Mouse (Mus musculus) kidney, postnatal 0 days (tissue): ENCODE results near the gene Gm9918. TPM values are rescaled to one million over a fixed set of nuclear protein-coding genes. Genes with fewer than 3 reads are reported as not detected.
A peak's percentile ranks its signal among the peaks of the same experiment; 100 is the strongest.

Source experiments
- ATAC-seq: fragments of 200-750 bp; cut with Nextera tagmentation; replicated peaks from 2 replicates; pipeline ENCODE4 v1.8.0; 2017; ENCODE audit warnings: low read depth, moderate number of reproducible peaks, moderate TSS enrichment, moderate library complexity; ENCODE audit not compliant: low FRiP score
- DNase-seq: peaks from one replicate; pipeline ENCODE4 v3.0.0-alpha.2; 2016; ENCODE audit warnings: low spot score
- H3K27ac ChIP-seq: fragments of 300-500 bp; sonication (generic); 2 replicates; pipeline ENCODE4 v1.5.1; 2014; ENCODE audit warnings: mild to moderate bottlenecking
- H3K27me3 ChIP-seq: fragments of 300-500 bp; sonication (generic); 2 replicates; pipeline ENCODE4 v1.6.1; 2014; ENCODE audit warnings: low read length, mixed read lengths; ENCODE audit not compliant: insufficient read depth
- H3K36me3 ChIP-seq: fragments of 300-500 bp; sonication (generic); 2 replicates; pipeline ENCODE4 v1.6.1; 2014; ENCODE audit warnings: low read length, mixed read lengths; ENCODE audit not compliant: insufficient read depth
- H3K4me1 ChIP-seq: fragments of 300-500 bp; sonication (generic); replicated peaks from 2 replicates; pipeline ENCODE4 v1.6.1; 2014; ENCODE audit warnings: antibody characterized with exemption, low read length, mixed read lengths; ENCODE audit not compliant: insufficient read depth
- H3K4me2 ChIP-seq: fragments of 300-500 bp; sonication (generic); 2 replicates; pipeline ENCODE4 v1.6.1; 2014; ENCODE audit warnings: mild to moderate bottlenecking, low read length, moderate library complexity, mixed read lengths
- H3K4me3 ChIP-seq: fragments of 300-500 bp; sonication (generic); replicated peaks from 2 replicates; pipeline ENCODE4 v1.5.1; 2014; ENCODE audit warnings: low read depth, low read length
- H3K9ac ChIP-seq: fragments of 300-500 bp; sonication (generic); 2 replicates; pipeline ENCODE4 v1.6.1; 2014; ENCODE audit warnings: low read depth, low read length
- H3K9me3 ChIP-seq: fragments of 300-500 bp; sonication (generic); replicated peaks from 2 replicates; pipeline ENCODE4 v1.6.1; 2016; ENCODE audit warnings: low read length, inconsistent platforms, mixed read lengths
- CTCF ChIP-seq: IDR thresholded peaks from 2 replicates; pipeline ENCODE4 v1.5.1; 2016; ENCODE audit warnings: antibody characterized with exemption, low read depth, mild to moderate bottlenecking, moderate library complexity
- WGBS: fragments of 180-500 bp; shearing (Covaris S2); extraction: QIAGEN DNeasy Blood & Tissue Kit; methylation state at CpG from one replicate; pipeline ENCODE4 v1.1.7; 2014; 5-methylcytosine and 5-hydroxymethylcytosine counted together
- polyA plus RNA-seq: library from polyadenylated mRNA; unstranded; fragments of >200 nt; fragmentation: Nextera tagmentation; extraction: Ambion mirVana; gene quantifications from 2 replicates; pipeline ENCODE4 v1.2.1, GENCODE M21; 2015

Gene Gm9918
- polyA plus RNA-seq, 1 experiment from 2014 or later, result 0.38 TPM

GRCm38 (mm10) chr15:102230408-102231321, 39.7 kb upstream of the Gm9918 start:
- H3K36me3 ChIP-seq, result 0 out of 2 replicates have a peak, but pooled peaks cover 2% of the 10 kb centered on the region
- DNase-seq, result no peak
- no peaks in the 10 kb centered on the region for H3K4me1 ChIP-seq
- 73% methylated on average over 17 of the region's 17 CpGs for WGBS
- H3K27ac ChIP-seq, result no peak overlapping the region
- no peak for ATAC-seq
- no peaks in the 10 kb centered on the region for H3K9me3 ChIP-seq
- no peak overlapping the region for H3K4me2 ChIP-seq
- H3K4me3 ChIP-seq, result no peak overlapping the region
- TF ChIP-seq CTCF, result no peak
- no peaks in the 10 kb centered on the region for H3K27me3 ChIP-seq
- H3K9ac ChIP-seq, result no peak overlapping the region

- no peak within 1 kb of the TSS for H3K27ac ChIP-seq
- H3K27me3 ChIP-seq, result no peaks in the 10 kb centered on the region
- 47% methylated on average over 6 of the region's 6 CpGs for WGBS
- no peak for TF ChIP-seq CTCF
- no peaks in the 10 kb centered on the region for H3K9me3 ChIP-seq
- H3K9ac ChIP-seq, result no peak within 1 kb of the TSS
- H3K4me2 ChIP-seq, result no peak within 1 kb of the TSS
- no peak within 1 kb of the TSS for H3K4me3 ChIP-seq
- 0 out of 2 replicates have a peak, but pooled peaks cover 6% of the 10 kb centered on the region for H3K36me3 ChIP-seq
- DNase-seq (no peak), ATAC-seq (no peak)
- H3K4me1 ChIP-seq, result no peaks in the 10 kb centered on the region
Measured at GRCm38 (mm10) chr15:102231748-102232147, 38.6 kb upstream of the Gm9918 start, which contains the start of gene Itgb7. Gene Itgb7, minus strand, starts transcription at chr15:102231944.

- Histone ChIP-seq H3K9me3 (no peaks in the 10 kb centered on the region), H3K36me3 (peaks cover 12% of the 10 kb centered on the region), H3K27ac (no peak overlapping the region), H3K4me3 (no peak overlapping the region), H3K9ac (no peak overlapping the region), H3K4me1 (no peaks in the 10 kb centered on the region), H3K27me3 (no peaks in the 10 kb centered on the region), H3K4me2 (no peak overlapping the region)
- 83% methylated on average over 7 of the region's 7 CpGs for WGBS
- DNase-seq (no peak), ATAC-seq (no peak)
- TF ChIP-seq CTCF, result no peak
Measured at GRCm38 (mm10) chr15:102232764-102233163, 37.6 kb upstream of the Gm9918 start.

GRCm38 (mm10) chr15:102233896-102234295, 36.5 kb upstream of the Gm9918 start:
- peaks cover 12% of the 10 kb centered on the region for H3K36me3 ChIP-seq
- no peaks in the 10 kb centered on the region for H3K9me3 ChIP-seq
- DNase-seq (no peak), ATAC-seq (no peak)
- H3K27me3 ChIP-seq, result no peaks in the 10 kb centered on the region
- H3K9ac ChIP-seq, result no peak overlapping the region
- H3K4me3 ChIP-seq, result no peak overlapping the region
- 22% methylated on average over 2 of the region's 2 CpGs for WGBS
- no peak for TF ChIP-seq CTCF
- no peaks in the 10 kb centered on the region for H3K4me1 ChIP-seq
- no peak overlapping the region for H3K4me2 ChIP-seq
- H3K27ac ChIP-seq, result no peak overlapping the region

GRCm38 (mm10) chr15:102235371-102236027, 34.9 kb upstream of the Gm9918 start:
- Histone ChIP-seq H3K9ac (peak overlapping the region; percentile 24), H3K9me3 (no peaks in the 10 kb centered on the region), H3K27me3 (no peaks in the 10 kb centered on the region), H3K27ac (no peak overlapping the region), H3K4me2 (peak overlapping the region; percentile 19), H3K4me1 (no peaks in the 10 kb centered on the region), H3K4me3 (no peak overlapping the region), H3K36me3 (peaks cover 12% of the 10 kb centered on the region)
- ATAC-seq (peak; percentile 37; the same call in 1 of the 2 replicates), DNase-seq (peak; percentile 51)
- 27% methylated on average over 21 of the region's 21 CpGs for WGBS
- TF ChIP-seq CTCF, result peak; percentile 17; the same call in 1 of the 2 replicates

- Histone ChIP-seq H3K27ac (no peak overlapping the region), H3K4me1 (peaks cover 13% of the 10 kb centered on the region), H3K27me3 (no peaks in the 10 kb centered on the region), H3K9ac (no peak overlapping the region), H3K4me2 (no peak overlapping the region), H3K36me3 (peaks cover 12% of the 10 kb centered on the region), H3K9me3 (no peaks in the 10 kb centered on the region), H3K4me3 (no peak overlapping the region)
- no peak for TF ChIP-seq CTCF
- 87% methylated on average over 14 of the region's 14 CpGs for WGBS
- no peak for ATAC-seq
- no peak for DNase-seq
Measured at GRCm38 (mm10) chr15:102238543-102239259, 31.7 kb upstream of the Gm9918 start.
